Mouse (Mus musculus) hindbrain, embryonic 16.5 days (tissue): ENCODE data around the gene Ptf1a. TPM values are rescaled to one million over a fixed set of nuclear protein-coding genes. Genes with fewer than 3 reads are reported as not detected.
A peak's percentile ranks its signal among the peaks of the same experiment; 100 is the strongest.

Source experiments
- ATAC-seq: fragments of 200-750 bp; cut with Nextera tagmentation; 2 replicates; pipeline ENCODE4 v1.8.0; 2017; ENCODE audit warnings: moderate TSS enrichment, moderate library complexity
- H3K27ac ChIP-seq: fragments of 300-500 bp; sonication (generic); 2 replicates; pipeline ENCODE4 v1.5.1; 2014; ENCODE audit warnings: low read depth, mild to moderate bottlenecking, control low read depth, low read length, moderate library complexity
- H3K27me3 ChIP-seq: fragments of 300-500 bp; sonication (generic); replicated peaks from 2 replicates; pipeline ENCODE4 v1.6.1; 2014; ENCODE audit warnings: low read length; ENCODE audit not compliant: control insufficient read depth, insufficient read depth
- H3K36me3 ChIP-seq: fragments of 300-500 bp; sonication (generic); 2 replicates; pipeline ENCODE4 v1.6.1; 2014; ENCODE audit warnings: mild to moderate bottlenecking, low read length, moderate library complexity, mixed read lengths; ENCODE audit not compliant: control insufficient read depth, insufficient read depth
- H3K4me1 ChIP-seq: fragments of 300-500 bp; sonication (generic); 2 replicates; pipeline ENCODE4 v1.6.1; 2014; ENCODE audit warnings: low read depth, low read length; ENCODE audit not compliant: control insufficient read depth, insufficient read depth
- H3K4me2 ChIP-seq: fragments of 300-500 bp; sonication (generic); 2 replicates; pipeline ENCODE4 v1.6.1; 2014; ENCODE audit warnings: mild to moderate bottlenecking, low read length, control low read depth, moderate library complexity
- H3K4me3 ChIP-seq: fragments of 300-500 bp; sonication (generic); 2 replicates; pipeline ENCODE4 v1.5.1; 2014; ENCODE audit warnings: mild to moderate bottlenecking, low read length, control low read depth, moderate library complexity
- H3K9ac ChIP-seq: fragments of 300-500 bp; sonication (generic); 2 replicates; pipeline ENCODE4 v1.6.1; 2014; ENCODE audit warnings: low read depth, mild to moderate bottlenecking, control low read depth, low read length, moderate library complexity
- H3K9me3 ChIP-seq: fragments of 300-500 bp; sonication (generic); 2 replicates; pipeline ENCODE4 v1.6.1; 2014; ENCODE audit warnings: mild to moderate bottlenecking, low read length, moderate library complexity; ENCODE audit not compliant: control insufficient read depth
- WGBS: fragments of 180-500 bp; shearing (Covaris S2); extraction: QIAGEN DNeasy Blood & Tissue Kit; methylation state at CpG from one replicate; pipeline ENCODE4 v1.1.7; 2014; 5-methylcytosine and 5-hydroxymethylcytosine counted together
- polyA plus RNA-seq: library from polyadenylated mRNA; unstranded; fragments of >200 nt; fragmentation: Nextera tagmentation; extraction: Ambion mirVana; gene quantifications from 2 replicates; pipeline ENCODE4 v1.2.1, GENCODE M21; 2015

Ptf1a gene
- polyA plus RNA-seq, 1 experiment from 2014 or later = 1.7 TPM

DNA sequence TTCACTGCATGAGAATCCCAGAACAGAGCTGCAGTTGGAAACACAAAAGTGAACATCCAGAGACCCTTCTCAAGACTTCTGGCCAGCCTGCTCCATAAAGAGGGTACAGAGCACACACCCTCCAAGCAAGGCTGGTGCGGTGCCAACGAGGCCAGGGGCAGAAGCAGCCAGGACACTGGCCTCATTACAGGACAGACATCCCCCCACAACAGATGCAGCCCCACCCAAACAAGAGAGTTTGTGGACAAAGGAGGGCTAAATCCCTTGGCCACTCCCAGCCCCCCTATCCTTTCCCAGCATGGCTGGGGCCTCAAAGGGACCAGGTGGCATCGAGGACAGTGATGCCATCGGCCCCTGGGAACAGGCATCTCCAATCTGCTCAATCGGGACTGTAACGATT is 22.4 kb upstream of the Ptf1a start:
- Histone ChIP-seq H3K27ac (no peak overlapping the region), H3K9ac (no peak overlapping the region), H3K4me3 (no peak overlapping the region), H3K27me3 (peaks cover 23% of the 10 kb centered on the region), H3K9me3 (no peaks in the 10 kb centered on the region), H3K4me1 (no peaks in the 10 kb centered on the region), H3K4me2 (no peak overlapping the region), H3K36me3 (no peaks in the 10 kb centered on the region)
- ATAC-seq = no peak
- 56% methylated on average over 6 of the region's 6 CpGs for WGBS

DNA sequence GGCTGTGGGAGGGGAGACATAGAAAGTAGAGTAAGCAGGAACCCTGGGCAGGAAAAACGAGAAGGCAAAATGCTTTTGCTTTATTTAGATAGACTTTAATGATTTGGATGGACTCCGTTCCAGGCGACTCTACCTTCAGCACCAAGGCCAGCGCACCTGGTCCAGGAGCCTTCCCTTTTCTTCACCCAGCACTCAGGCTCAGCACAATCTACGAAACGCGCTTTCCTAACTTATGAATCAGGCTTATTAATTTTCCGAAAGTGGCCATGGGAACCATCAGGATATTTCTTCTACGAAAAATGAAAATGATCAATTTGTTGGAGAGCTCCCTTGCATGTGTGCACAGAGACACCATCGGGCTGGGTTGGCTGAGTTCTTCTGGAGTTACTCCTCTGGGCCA is 16.4 kb upstream of the Ptf1a start:
- no peak overlapping the region for H3K9ac ChIP-seq
- H3K27me3 ChIP-seq = peaks cover 63% of the 10 kb centered on the region
- no peak overlapping the region for H3K4me2 ChIP-seq
- 6% methylated on average over 10 of the region's 10 CpGs for WGBS
- no peak for ATAC-seq
- peaks cover 17% of the 10 kb centered on the region for H3K4me1 ChIP-seq
- H3K9me3 ChIP-seq = no peaks in the 10 kb centered on the region
- no peak overlapping the region for H3K4me3 ChIP-seq
- H3K27ac ChIP-seq = no peak overlapping the region
- no peaks in the 10 kb centered on the region for H3K36me3 ChIP-seq

DNA sequence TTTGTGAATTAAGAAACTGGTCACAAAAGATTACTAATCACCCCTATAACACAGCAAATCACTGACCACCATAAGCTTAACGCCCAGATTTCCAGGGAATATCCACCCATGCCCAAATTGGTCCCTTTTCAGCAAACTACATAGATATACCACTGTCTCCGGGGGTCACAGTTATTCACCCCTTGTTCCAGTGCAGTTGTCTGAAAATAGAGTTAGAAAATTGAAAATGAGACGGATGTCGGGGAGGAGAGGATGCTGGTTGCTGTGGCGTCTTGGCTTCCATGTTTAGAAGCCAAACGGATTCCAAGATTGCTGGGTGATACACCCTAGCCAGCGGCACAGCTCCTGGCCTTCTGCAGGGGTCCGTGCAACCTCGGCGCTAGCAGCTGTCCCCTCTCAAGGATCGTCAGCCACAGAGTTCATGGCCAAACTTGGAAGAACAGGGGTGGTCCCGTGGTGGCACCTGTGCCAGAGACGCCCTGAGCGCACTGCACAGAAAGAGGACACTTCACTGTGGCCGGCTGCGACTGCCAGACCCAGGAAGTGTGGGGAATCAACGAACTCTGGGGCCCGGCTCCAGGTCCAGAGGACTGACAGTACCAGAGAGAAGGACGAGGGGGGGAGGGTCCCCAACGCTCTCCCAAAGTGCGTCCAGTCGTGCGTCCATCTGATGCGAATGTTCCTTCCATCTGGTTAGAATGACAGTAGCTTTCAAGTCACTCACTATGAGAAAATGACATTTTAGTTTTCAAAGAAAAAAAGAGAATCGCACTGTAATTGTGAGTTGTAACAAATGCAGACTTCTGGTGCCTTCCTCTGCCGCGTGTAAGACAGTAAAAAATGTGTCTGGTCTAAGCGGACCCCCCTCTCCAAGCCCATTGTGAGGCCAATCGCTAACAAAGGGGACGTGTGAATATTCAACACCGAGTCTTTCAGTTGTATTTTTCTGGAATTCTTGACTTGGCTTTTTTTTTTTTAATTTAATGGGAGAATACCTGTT is 15.5 kb upstream of the Ptf1a start:
- no peaks in the 10 kb centered on the region for H3K36me3 ChIP-seq
- ATAC-seq = no peak
- H3K27ac ChIP-seq = no peak overlapping the region
- H3K4me2 ChIP-seq = peak overlapping the region; percentile 56
- no peak overlapping the region for H3K9ac ChIP-seq
- peak overlapping the region; percentile 37 for H3K4me3 ChIP-seq
- WGBS = 2% methylated on average over 31 of the region's 31 CpGs
- H3K9me3 ChIP-seq = no peaks in the 10 kb centered on the region
- peaks cover 17% of the 10 kb centered on the region for H3K4me1 ChIP-seq
- H3K27me3 ChIP-seq = peaks cover 68% of the 10 kb centered on the region

DNA sequence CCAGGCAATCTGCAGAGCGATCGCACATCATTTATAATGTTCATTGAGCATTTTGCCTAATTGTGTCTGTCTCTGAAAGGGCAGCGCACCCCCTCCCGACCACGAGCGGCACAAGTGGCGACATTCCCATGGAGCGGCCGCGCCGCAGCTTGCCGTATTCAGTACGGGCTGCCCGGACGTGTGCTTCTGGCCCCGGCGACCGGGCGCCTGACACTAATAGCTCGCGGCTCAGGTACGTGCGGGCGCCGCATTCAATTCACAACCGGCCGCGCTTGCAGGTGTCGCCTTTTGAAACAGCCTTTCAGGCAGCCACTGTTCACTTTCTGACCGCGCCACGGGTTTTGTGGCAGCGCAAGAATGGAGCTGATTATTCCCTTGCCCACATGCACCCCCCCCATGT is 14.7 kb upstream of the Ptf1a start:
- WGBS = under 1% methylated on average over 33 of the region's 33 CpGs
- Histone ChIP-seq H3K9ac (no peak overlapping the region), H3K9me3 (no peaks in the 10 kb centered on the region), H3K27me3 (peaks cover 67% of the 10 kb centered on the region), H3K4me2 (peak overlapping the region; percentile 56), H3K4me1 (peaks cover 17% of the 10 kb centered on the region), H3K4me3 (peak overlapping the region; percentile 37), H3K36me3 (no peaks in the 10 kb centered on the region), H3K27ac (no peak overlapping the region)
- peak; percentile 59; the same call in 1 of the 2 replicates for ATAC-seq

DNA sequence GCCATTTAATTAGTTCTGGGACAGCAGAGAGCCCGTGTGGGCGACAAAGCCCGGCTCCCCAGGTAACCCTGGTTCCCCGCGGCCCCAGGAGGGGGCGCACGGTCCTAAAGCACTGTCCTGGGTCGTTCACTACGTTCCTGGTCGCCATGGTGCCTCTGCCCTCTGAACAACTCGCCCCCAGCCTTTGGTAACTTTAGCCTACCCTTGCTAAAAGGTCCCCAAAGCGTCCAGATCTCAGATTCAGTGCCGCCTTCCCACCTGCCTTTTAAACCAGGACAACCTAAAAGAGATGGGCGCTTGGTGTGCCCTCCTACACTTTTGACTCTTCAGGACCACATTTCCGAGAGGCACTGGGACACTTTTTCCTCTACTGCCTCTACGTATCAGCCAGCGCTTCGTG is 14.3 kb upstream of the Ptf1a start:
- Histone ChIP-seq H3K9ac (no peak overlapping the region), H3K36me3 (no peaks in the 10 kb centered on the region), H3K9me3 (no peaks in the 10 kb centered on the region), H3K27ac (no peak overlapping the region), H3K27me3 (peaks cover 67% of the 10 kb centered on the region), H3K4me2 (peak overlapping the region; percentile 56), H3K4me3 (peak overlapping the region; percentile 37), H3K4me1 (peaks cover 17% of the 10 kb centered on the region)
- ATAC-seq = peak; percentile 62
- WGBS = under 1% methylated on average over 18 of the region's 18 CpGs

DNA sequence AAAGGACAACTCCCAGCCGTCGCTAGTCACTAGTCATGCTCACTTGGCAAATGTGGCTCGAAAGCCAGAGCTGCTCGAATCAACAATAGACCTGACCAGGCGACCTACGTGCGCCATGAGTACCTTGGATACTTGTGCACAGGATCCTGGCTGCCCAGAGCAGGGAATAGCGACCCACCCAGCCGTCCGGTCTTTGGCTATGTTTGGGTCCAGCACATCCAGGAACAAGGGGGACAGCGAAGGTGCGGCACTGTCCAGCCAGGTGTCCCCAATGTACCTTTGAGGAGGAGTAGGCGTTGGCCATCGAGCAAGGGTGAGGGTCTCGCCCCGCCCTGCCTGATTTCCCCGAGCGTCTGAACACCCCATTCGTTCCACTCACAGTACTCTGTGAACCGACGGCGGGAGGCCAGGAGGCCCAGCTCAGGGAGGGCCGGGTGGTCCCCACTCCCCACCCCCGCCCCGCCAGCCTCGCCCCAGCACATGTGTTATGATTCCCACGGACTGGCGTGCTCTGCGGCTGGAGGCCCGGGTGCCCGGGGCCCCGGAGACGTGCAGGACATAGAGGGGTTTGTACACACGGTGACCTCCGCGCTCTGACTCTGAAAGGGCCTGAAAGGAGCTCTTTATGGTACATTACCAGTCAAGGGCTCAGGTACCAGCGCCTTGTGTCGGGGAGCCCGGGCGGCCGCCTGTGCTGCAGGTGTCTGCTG is 13.7 kb upstream of the Ptf1a start:
- no peak overlapping the region for H3K9ac ChIP-seq
- 2% methylated on average over 41 of the region's 41 CpGs for WGBS
- H3K4me2 ChIP-seq = no peak overlapping the region
- H3K9me3 ChIP-seq = no peaks in the 10 kb centered on the region
- H3K4me3 ChIP-seq = no peak overlapping the region
- H3K27me3 ChIP-seq = peaks cover 63% of the 10 kb centered on the region
- no peaks in the 10 kb centered on the region for H3K36me3 ChIP-seq
- peaks cover 17% of the 10 kb centered on the region for H3K4me1 ChIP-seq
- no peak overlapping the region for H3K27ac ChIP-seq
- peak; percentile 64 for ATAC-seq

DNA sequence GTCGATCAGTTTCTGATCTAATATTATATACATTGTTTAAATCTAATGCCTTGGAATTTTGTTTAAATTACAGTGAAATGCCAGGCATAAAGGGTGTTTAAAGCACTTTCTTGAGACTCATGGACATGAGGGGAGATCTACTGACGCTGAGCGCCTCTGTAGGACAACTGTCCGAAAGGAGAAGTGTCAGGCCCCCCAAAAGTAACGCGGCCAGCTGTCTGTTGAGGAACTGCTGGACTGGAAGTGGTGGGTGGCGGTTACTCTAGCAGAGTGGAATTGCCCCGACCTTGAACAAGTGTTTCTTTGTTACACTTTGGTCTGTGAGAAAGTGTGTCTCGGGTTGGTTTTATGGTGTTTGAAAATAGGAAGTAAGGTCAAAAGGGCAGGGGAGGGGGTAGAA is 1.1 kb upstream of the Ptf1a start:
- no peak overlapping the region for H3K9ac ChIP-seq
- H3K4me2 ChIP-seq = no peak overlapping the region
- no peak for ATAC-seq
- no peak overlapping the region for H3K4me3 ChIP-seq
- no peaks in the 10 kb centered on the region for H3K9me3 ChIP-seq
- peaks cover 62% of the 10 kb centered on the region for H3K27me3 ChIP-seq
- H3K36me3 ChIP-seq = no peaks in the 10 kb centered on the region
- H3K4me1 ChIP-seq = peaks cover 19% of the 10 kb centered on the region
- WGBS = 3% methylated on average over 9 of the region's 9 CpGs
- H3K27ac ChIP-seq = no peak overlapping the region

DNA sequence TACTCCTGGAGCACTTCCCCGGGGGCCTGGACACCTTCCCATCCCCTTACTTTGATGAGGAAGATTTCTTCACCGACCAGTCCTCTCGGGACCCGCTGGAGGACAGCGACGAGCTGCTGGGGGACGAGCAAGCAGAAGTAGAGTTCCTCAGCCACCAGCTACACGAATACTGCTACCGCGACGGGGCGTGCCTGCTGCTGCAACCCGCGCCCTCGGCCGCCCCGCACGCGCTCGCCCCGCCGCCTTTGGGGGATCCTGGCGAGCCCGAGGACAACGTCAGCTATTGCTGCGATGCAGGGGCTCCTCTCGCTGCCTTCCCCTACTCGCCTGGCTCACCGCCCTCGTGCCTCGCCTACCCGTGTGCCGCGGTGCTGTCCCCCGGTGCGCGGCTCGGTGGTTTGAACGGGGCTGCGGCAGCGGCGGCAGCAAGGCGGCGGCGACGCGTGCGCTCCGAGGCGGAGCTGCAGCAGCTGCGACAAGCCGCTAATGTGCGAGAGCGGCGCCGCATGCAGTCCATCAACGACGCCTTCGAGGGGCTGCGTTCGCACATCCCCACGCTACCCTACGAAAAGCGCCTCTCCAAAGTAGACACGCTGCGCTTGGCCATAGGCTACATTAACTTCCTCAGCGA is 523 bp downstream of the Ptf1a start:
- Histone ChIP-seq H3K4me1 (peaks cover 19% of the 10 kb centered on the region), H3K4me3 (peak overlapping the region; percentile 41), H3K27ac (no peak overlapping the region), H3K27me3 (peaks cover 78% of the 10 kb centered on the region), H3K36me3 (no peaks in the 10 kb centered on the region), H3K9ac (peak overlapping the region; percentile 39), H3K9me3 (no peaks in the 10 kb centered on the region), H3K4me2 (peak overlapping the region; percentile 64)
- ATAC-seq = 0 out of 2 replicates have a peak, but pooled peaks have one; percentile 15
- under 1% methylated on average over 55 of the region's 67 CpGs for WGBS

DNA sequence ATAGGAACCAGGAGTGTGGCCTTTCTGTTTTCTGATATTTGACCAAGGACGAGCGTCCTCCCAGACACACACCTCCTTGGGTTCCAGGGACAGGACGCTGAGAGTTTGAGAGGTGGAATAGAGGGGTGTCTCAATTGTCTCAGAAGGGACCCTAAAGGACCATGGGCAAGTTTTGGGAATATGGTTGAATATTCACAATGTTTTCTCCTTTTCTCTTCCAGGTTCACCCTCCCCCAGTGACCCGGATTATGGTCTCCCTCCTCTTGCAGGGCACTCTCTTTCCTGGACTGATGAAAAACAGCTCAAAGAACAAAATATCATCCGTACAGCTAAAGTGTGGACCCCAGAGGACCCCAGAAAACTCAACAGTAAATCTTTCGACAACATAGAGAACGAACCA is 1.3 kb downstream of the Ptf1a start:
- H3K27ac ChIP-seq = no peak overlapping the region
- H3K9ac ChIP-seq = no peak overlapping the region
- peaks cover 79% of the 10 kb centered on the region for H3K27me3 ChIP-seq
- H3K4me1 ChIP-seq = peaks cover 19% of the 10 kb centered on the region
- no peaks in the 10 kb centered on the region for H3K9me3 ChIP-seq
- no peak for ATAC-seq
- no peak overlapping the region for H3K4me2 ChIP-seq
- no peak overlapping the region; the same call in 1 of the 2 replicates for H3K4me3 ChIP-seq
- no peaks in the 10 kb centered on the region for H3K36me3 ChIP-seq
- 4% methylated on average over 7 of the region's 7 CpGs for WGBS
